Mouse (Mus musculus) hindbrain, embryonic 14.5 days (tissue): Measurements from ENCODE around the gene Fam169a. TPM values are rescaled to one million over a fixed set of nuclear protein-coding genes. Genes with fewer than 3 reads are reported as not detected.

Experiments
- polyA plus RNA-seq: library from polyadenylated mRNA; unstranded; fragments of >200 nt; fragmentation: Nextera tagmentation; extraction: Ambion mirVana; gene quantifications from 2 replicates; pipeline ENCODE4 v1.2.1, GENCODE M21; 2014

Gene Fam169a
- polyA plus RNA-seq, 1 experiment from 2014 or later, result 38.3 TPM

Other genes starting within 250 kb of the Fam169a start
- gene Gcnt4, start 142.6 kb upstream of the Fam169a start, polyA plus RNA-seq, result 0.04 and 0.08 TPM in 2 replicates
- not detected in 2 replicates for gene 1700029F12Rik, start 32.9 kb upstream of the Fam169a start, polyA plus RNA-seq
- 0.60 and 1.2 TPM in 2 replicates for gene Gm6169, start 32.0 kb downstream of the Fam169a start, polyA plus RNA-seq
- 30.3 and 33.5 TPM in 2 replicates for gene Gfm2, start 70.7 kb downstream of the Fam169a start, polyA plus RNA-seq
- gene Nsa2, start 70.7 kb downstream of the Fam169a start, polyA plus RNA-seq, result 40.1 and 44.4 TPM in 2 replicates
- gene Hexb, start 131.1 kb downstream of the Fam169a start, polyA plus RNA-seq, result 45.3 and 50.7 TPM in 2 replicates
- 80.5 and 82.4 TPM in 2 replicates for gene Enc1, start 173.8 kb downstream of the Fam169a start, polyA plus RNA-seq